Mouse (Mus musculus) G1E (cell line): ENCODE results near the gene Apol6. TPM values are rescaled to one million over a fixed set of nuclear protein-coding genes. Genes with fewer than 3 reads are reported as not detected.

Source experiments
- ATAC-seq: 2 replicates; pipeline ENCODE4 v1.8.0; 2016; ENCODE audit warnings: mild to moderate bottlenecking; ENCODE audit not compliant: insufficient number of reproducible peaks, poor library complexity, low FRiP score, severe bottlenecking; ENCODE audit errors: extremely low read depth
- DNase-seq: peaks from one replicate; pipeline ENCODE4 v3.0.0; 2012; ENCODE audit warnings: low spot score
- H3K27me3 ChIP-seq: 2 replicates; pipeline ENCODE4 v1.6.1; 2012; ENCODE audit warnings: mild to moderate bottlenecking, low read length, inconsistent platforms; ENCODE audit not compliant: insufficient read depth
- H3K36me3 ChIP-seq: replicated peaks from 2 replicates; pipeline ENCODE3; 2012; ENCODE audit warnings: mild to moderate bottlenecking, inconsistent platforms
- H3K4me1 ChIP-seq: 2 replicates; pipeline ENCODE4 v1.6.1; 2012; ENCODE audit warnings: low read depth, low read length, inconsistent platforms, mixed read lengths; ENCODE audit not compliant: insufficient read depth
- H3K4me3 ChIP-seq: 2 replicates; pipeline ENCODE4 v1.5.1; 2012; ENCODE audit warnings: low read depth, mild to moderate bottlenecking, inconsistent platforms, low read length, moderate library complexity, mixed read lengths
- H3K9me3 ChIP-seq: replicated peaks from 2 replicates; pipeline ENCODE4 v1.6.1; 2012; ENCODE audit warnings: inconsistent platforms
- CTCF ChIP-seq: IDR thresholded peaks from 2 replicates; pipeline ENCODE4 v1.5.1; 2012; ENCODE audit warnings: low read depth, low read length, inconsistent platforms, mixed read lengths
- GATA2 ChIP-seq: IDR thresholded peaks from 2 replicates; pipeline ENCODE4 v1.6.1; 2012; ENCODE audit warnings: low read depth, low read length, inconsistent platforms, borderline replicate concordance
- TAL1 ChIP-seq: conservative IDR thresholded peaks from 2 replicates; pipeline ENCODE4 v1.6.1; 2012; ENCODE audit warnings: low read depth, low read length, inconsistent platforms, mixed read lengths
- polyA plus RNA-seq: library from polyadenylated mRNA; stranded (reverse); fragments of >175 nt; gene quantifications from 2 replicates; pipeline ENCODE4 v1.2.3, GENCODE M21; 2012
- total RNA-seq, 2 experiments: library from RNA; stranded (forward) in 1 of 2; stranded (reverse) in 1 of 2; fragments of 200-1000 nt in 1 of 2; fragments of >200 nt in 1 of 2; fragmentation: Nextera tagmentation in 1 of 2; gene quantifications; 2 replicates each; pipeline ENCODE4 v1.2.3; 2014 to 2017

Gene Apol6
- total and polyA plus RNA-seq, 3 experiments: 0.22 TPM; not detected in 2

- Histone ChIP-seq H3K36me3 (no peaks in the 10 kb centered on the region), H3K27me3 (no peaks in the 10 kb centered on the region)
- TF ChIP-seq CTCF (no peak), GATA2 (no peak), TAL1 (no peak)
These were observed 60.7 kb downstream of the Apol6 start for GRCm38 (mm10) chr15:77105273-77105672.

More at GRCm38 (mm10) chr15:77105273-77105672, 60.7 kb downstream of the Apol6 start:
- Histone ChIP-seq H3K9me3 (no peaks in the 10 kb centered on the region), H3K4me3 (no peak overlapping the region), H3K4me1 (no peaks in the 10 kb centered on the region)
- no peak for ATAC-seq
- no peak for DNase-seq

Other genes with a start within 250 kb of the Apol6 start
- 16.9 and 17.1 TPM in 2 replicates for gene Zfp251, start 173.3 kb upstream of the Apol6 start, total RNA-seq (2014; fragmentation: Nextera tagmentation)
- gene Zfp251, start 173.3 kb upstream of the Apol6 start, total RNA-seq (2017): 16.8 and 17.1 TPM in 2 replicates
- 23.1 and 25.5 TPM in 2 replicates for gene Zfp251, start 173.3 kb upstream of the Apol6 start, polyA plus RNA-seq
- 18.3 and 18.9 TPM in 2 replicates for gene Zfp7, start 165.5 kb upstream of the Apol6 start, total RNA-seq (2014; fragmentation: Nextera tagmentation)
- 15.9 and 16.0 TPM in 2 replicates for gene Zfp7, start 165.5 kb upstream of the Apol6 start, total RNA-seq (2017)
- 2.4 and 3.7 TPM in 2 replicates for gene Zfp7, start 165.5 kb upstream of the Apol6 start, polyA plus RNA-seq
- gene Gm49527, start 165.4 kb upstream of the Apol6 start, total RNA-seq (2014; fragmentation: Nextera tagmentation): not detected in 2 replicates
- 0.17 TPM in 1 of 2 replicates, not detected in the other for gene Gm49527, start 165.4 kb upstream of the Apol6 start, total RNA-seq (2017)
- gene Gm49527, start 165.4 kb upstream of the Apol6 start, polyA plus RNA-seq: 1.4 and 3.3 TPM in 2 replicates
- gene Zfp647, start 119.3 kb upstream of the Apol6 start, total RNA-seq (2014; fragmentation: Nextera tagmentation): 4.2 and 4.7 TPM in 2 replicates
- 1.6 and 2.2 TPM in 2 replicates for gene Zfp647, start 119.3 kb upstream of the Apol6 start, total RNA-seq (2017)
- gene Zfp647, start 119.3 kb upstream of the Apol6 start, polyA plus RNA-seq: 2.1 TPM in 2 replicates
- gene 1110038F14Rik, start 96.2 kb upstream of the Apol6 start, total RNA-seq (2014; fragmentation: Nextera tagmentation): 13.9 and 24.1 TPM in 2 replicates
- 32.7 and 46.9 TPM in 2 replicates for gene 1110038F14Rik, start 96.2 kb upstream of the Apol6 start, total RNA-seq (2017)
- 79.8 and 83.0 TPM in 2 replicates for gene 1110038F14Rik, start 96.2 kb upstream of the Apol6 start, polyA plus RNA-seq
- gene Mb, start 5.9 kb downstream of the Apol6 start, total RNA-seq (2014; fragmentation: Nextera tagmentation): not detected in 2 replicates
- not detected in 2 replicates for gene Mb, start 5.9 kb downstream of the Apol6 start, total RNA-seq (2017)
- gene Mb, start 5.9 kb downstream of the Apol6 start, polyA plus RNA-seq: not detected in 2 replicates